Mouse (Mus musculus): ENCODE data around the gene Cyfip1. TPM values are rescaled to one million over a fixed set of nuclear protein-coding genes. Genes with fewer than 3 reads are reported as not detected.

Cyfip1 gene
- polyA plus RNA-seq, 1 experiment from 2014 or later: 102 TPM

DNA sequence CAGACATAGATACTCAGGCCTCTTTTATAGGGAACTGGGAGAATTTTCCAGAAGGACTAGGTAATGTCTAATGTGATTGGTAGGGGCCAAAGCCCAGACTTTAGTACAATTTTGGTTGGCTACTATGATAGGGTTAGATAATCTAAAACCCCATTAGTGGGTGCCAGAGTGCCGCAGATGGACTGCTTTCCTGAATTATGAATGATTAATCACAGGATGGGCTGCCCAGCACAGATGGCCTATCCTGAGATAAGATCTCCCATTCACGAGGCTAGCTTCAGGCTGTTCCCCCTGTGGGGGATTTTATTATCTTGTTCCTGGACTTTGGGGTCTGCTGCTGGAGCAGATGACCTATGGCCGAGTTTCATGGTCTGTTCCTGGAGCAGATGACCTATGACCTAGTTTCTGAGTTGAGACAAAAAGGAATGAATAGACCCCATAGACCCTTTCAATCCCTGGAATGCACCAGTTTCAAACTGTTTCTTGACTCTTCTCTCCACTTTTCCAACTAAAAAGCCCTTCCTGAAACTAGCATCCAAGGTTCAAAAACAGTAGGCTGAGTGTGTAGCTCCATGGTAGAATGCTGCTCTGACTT, 125.4 kb downstream of the Cyfip1 start:
- Histone ChIP-seq H3K9me3 (ENCODE audit: control insufficient read depth, low read length) (no peaks in the 10 kb centered on the region), H3K4me3 (ENCODE audit: low read depth, low read length) (no peak overlapping the region), H3K9ac (ENCODE audit: low read length) (no peak overlapping the region), H3K27me3 (replicated peaks; ENCODE audit: control insufficient read depth, insufficient read depth, low read length) (no peaks in the 10 kb centered on the region), H3K4me2 (ENCODE audit: low read length) (no peak overlapping the region), H3K4me1 (replicated peaks; ENCODE audit: control insufficient read depth, insufficient read depth, low read length) (peaks cover 3% of the 10 kb centered on the region; the same call in 1 of the 2 replicates), H3K27ac (ENCODE audit: low read depth) (no peak overlapping the region), H3K36me3 (ENCODE audit: control insufficient read depth, insufficient read depth, low read length) (no peaks in the 10 kb centered on the region)
- WGBS: 38% methylated on average over 3 of the region's 3 CpGs
- DNase-seq (ENCODE audit: low spot score): no peak
- no peak for ATAC-seq (replicated peaks; ENCODE audit: low FRiP score, low TSS enrichment, low read depth)

DNA sequence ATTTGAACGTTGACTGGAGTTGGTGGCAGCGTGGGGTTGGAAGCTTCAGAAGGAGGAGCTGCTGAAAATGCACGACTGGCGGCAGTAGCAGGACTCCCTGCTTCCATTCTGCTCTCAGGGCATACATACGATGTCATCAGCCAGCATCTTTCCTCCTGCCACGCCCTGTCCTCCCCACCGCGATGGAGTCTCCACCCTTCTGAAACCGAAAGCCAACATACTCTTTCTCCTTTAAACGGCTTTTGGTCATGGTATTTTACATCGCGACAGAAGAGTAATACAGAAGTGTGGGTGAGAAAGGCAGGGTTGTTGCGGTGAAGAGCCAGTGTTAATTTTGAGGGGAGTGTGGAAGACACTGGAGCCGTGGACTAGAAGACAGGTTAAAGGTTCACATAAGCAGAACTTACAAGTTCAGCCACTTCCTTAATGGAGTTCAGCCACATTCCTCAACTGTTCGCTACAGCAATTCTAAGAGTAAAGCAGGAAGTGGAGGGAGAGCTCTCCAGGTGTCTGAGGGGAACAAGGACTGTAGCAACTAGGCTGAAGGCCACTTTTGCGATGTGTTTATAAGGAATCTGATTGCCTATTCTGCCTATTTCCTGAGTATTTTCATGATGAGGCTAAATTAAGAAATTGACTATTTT, 126.8 kb downstream of the Cyfip1 start:
- H3K27ac ChIP-seq (ENCODE audit: low read depth): no peak overlapping the region
- peaks cover 3% of the 10 kb centered on the region; the same call in 1 of the 2 replicates for H3K4me1 ChIP-seq (replicated peaks; ENCODE audit: control insufficient read depth, insufficient read depth, low read length)
- WGBS: 31% methylated on average over 16 of the region's 16 CpGs
- peak; percentile 42; the same call in 1 of the 2 replicates for ATAC-seq (replicated peaks; ENCODE audit: low FRiP score, low TSS enrichment, low read depth)
- no peaks in the 10 kb centered on the region for H3K27me3 ChIP-seq (replicated peaks; ENCODE audit: control insufficient read depth, insufficient read depth, low read length)
- peak; percentile 58 for DNase-seq (ENCODE audit: low spot score)
- no peaks in the 10 kb centered on the region for H3K36me3 ChIP-seq (ENCODE audit: control insufficient read depth, insufficient read depth, low read length)
- H3K9ac ChIP-seq (ENCODE audit: low read length): no peak overlapping the region
- H3K4me2 ChIP-seq (ENCODE audit: low read length): peak overlapping the region; percentile 47
- H3K9me3 ChIP-seq (ENCODE audit: control insufficient read depth, low read length): no peaks in the 10 kb centered on the region
- peak overlapping the region; percentile 27 for H3K4me3 ChIP-seq (ENCODE audit: low read depth, low read length)

DNA sequence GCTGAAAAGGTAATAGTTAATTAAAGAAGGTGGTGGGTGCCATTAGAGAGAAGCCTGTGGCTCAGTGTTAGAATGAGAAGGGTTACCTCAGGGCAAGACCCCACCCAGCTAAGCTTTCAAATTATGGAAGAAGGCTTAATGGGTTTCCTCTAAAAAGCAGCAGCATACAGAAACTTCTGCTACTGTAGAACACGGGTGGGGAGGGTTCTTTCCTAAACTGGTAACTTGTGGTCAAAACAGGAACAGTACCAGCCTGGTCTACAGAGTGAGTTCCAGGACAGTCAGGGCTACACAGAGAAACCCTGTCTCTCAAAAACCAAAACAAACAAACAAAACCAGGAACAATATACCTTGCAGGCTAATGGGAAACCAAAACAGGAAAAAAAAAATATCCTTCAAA, 127.9 kb downstream of the Cyfip1 start:
- WGBS: 71% methylated on average over 1 of the region's 1 CpGs
- Histone ChIP-seq H3K4me3 (ENCODE audit: low read depth, low read length) (no peak overlapping the region), H3K36me3 (ENCODE audit: control insufficient read depth, insufficient read depth, low read length) (no peaks in the 10 kb centered on the region), H3K27me3 (replicated peaks; ENCODE audit: control insufficient read depth, insufficient read depth, low read length) (no peaks in the 10 kb centered on the region), H3K9me3 (ENCODE audit: control insufficient read depth, low read length) (0 out of 2 replicates have a peak, but pooled peaks cover 3% of the 10 kb centered on the region), H3K4me2 (ENCODE audit: low read length) (no peak overlapping the region), H3K27ac (ENCODE audit: low read depth) (no peak overlapping the region), H3K4me1 (replicated peaks; ENCODE audit: control insufficient read depth, insufficient read depth, low read length) (peaks cover 3% of the 10 kb centered on the region; the same call in 1 of the 2 replicates), H3K9ac (ENCODE audit: low read length) (no peak overlapping the region)
- ATAC-seq (replicated peaks; ENCODE audit: low FRiP score, low TSS enrichment, low read depth) (no peak), DNase-seq (ENCODE audit: low spot score) (no peak)

DNA sequence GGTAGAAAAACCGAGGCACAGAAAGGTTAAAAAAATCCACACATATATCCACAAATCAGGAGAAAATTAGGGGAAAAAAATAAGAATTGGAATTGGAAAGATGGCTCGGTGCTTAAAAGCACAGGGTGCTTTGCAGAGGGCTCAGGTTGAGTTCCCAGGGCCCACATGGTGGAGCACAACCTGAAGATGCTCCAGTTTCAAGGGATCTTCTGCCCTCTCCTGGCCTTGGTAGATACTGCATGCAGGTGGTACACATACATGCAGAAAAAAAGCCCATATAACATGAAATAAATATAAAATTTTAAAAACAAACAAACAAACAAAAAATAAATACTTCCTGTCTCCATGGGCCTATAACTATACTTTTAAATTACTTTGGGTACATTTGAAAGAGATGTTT, 132.9 kb downstream of the Cyfip1 start:
- DNase-seq (ENCODE audit: low spot score) (no peak), ATAC-seq (replicated peaks; ENCODE audit: low FRiP score, low TSS enrichment, low read depth) (no peak)
- H3K4me2 ChIP-seq (ENCODE audit: low read length): no peak overlapping the region
- H3K9me3 ChIP-seq (ENCODE audit: control insufficient read depth, low read length): 0 out of 2 replicates have a peak, but pooled peaks cover 4% of the 10 kb centered on the region
- 92% methylated on average over 2 of the region's 2 CpGs for WGBS
- H3K4me3 ChIP-seq (ENCODE audit: low read depth, low read length): no peak overlapping the region
- no peaks in the 10 kb centered on the region for H3K4me1 ChIP-seq (replicated peaks; ENCODE audit: control insufficient read depth, insufficient read depth, low read length)
- no peak overlapping the region for H3K9ac ChIP-seq (ENCODE audit: low read length)
- peaks cover 4% of the 10 kb centered on the region; the same call in 1 of the 2 replicates for H3K36me3 ChIP-seq (ENCODE audit: control insufficient read depth, insufficient read depth, low read length)
- no peak overlapping the region for H3K27ac ChIP-seq (ENCODE audit: low read depth)
- H3K27me3 ChIP-seq (replicated peaks; ENCODE audit: control insufficient read depth, insufficient read depth, low read length): no peaks in the 10 kb centered on the region

DNA sequence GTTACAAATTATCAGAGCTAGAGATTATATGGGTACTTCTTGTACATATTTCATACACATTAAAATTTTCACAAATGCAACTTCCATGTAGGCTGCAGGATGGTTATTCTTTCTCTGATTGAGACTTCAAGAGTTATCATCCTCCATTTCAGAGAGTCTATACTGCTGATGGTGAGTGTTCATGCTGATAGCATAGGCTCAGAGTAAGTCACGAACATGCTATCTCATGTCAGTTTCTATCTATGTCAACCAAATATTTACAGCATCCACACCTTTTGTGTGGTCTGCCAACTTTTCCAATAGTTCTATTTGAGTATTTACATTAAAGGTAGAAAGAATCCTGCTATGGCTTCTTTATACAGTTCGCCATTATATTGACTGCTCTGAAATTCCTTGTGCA, 140.0 kb downstream of the Cyfip1 start:
- H3K27ac ChIP-seq (ENCODE audit: low read depth): no peak overlapping the region
- no peak overlapping the region for H3K4me3 ChIP-seq (ENCODE audit: low read depth, low read length)
- H3K4me1 ChIP-seq (replicated peaks; ENCODE audit: control insufficient read depth, insufficient read depth, low read length): no peaks in the 10 kb centered on the region
- no peaks in the 10 kb centered on the region for H3K27me3 ChIP-seq (replicated peaks; ENCODE audit: control insufficient read depth, insufficient read depth, low read length)
- WGBS: 92% methylated on average over 2 of the region's 2 CpGs
- no peaks in the 10 kb centered on the region for H3K9me3 ChIP-seq (ENCODE audit: control insufficient read depth, low read length)
- no peak overlapping the region for H3K9ac ChIP-seq (ENCODE audit: low read length)
- DNase-seq (ENCODE audit: low spot score) (no peak), ATAC-seq (replicated peaks; ENCODE audit: low FRiP score, low TSS enrichment, low read depth) (no peak)
- peaks cover 10% of the 10 kb centered on the region; the same call in 1 of the 2 replicates for H3K36me3 ChIP-seq (ENCODE audit: control insufficient read depth, insufficient read depth, low read length)
- no peak overlapping the region for H3K4me2 ChIP-seq (ENCODE audit: low read length)

Other genes with a start within 250 kb of the Cyfip1 start
- 1.6 TPM in 2 replicates for gene Siglech, start 73.6 kb upstream of the Cyfip1 start, polyA plus RNA-seq (2014; fragmentation: Nextera tagmentation; extraction: Ambion mirVana)
- 28.2 and 31.5 TPM in 2 replicates for gene Tubgcp5, start 47.6 kb upstream of the Cyfip1 start, polyA plus RNA-seq (2014; fragmentation: Nextera tagmentation; extraction: Ambion mirVana)
- gene Nipa2, start 120.7 kb downstream of the Cyfip1 start, polyA plus RNA-seq (2014; fragmentation: Nextera tagmentation; extraction: Ambion mirVana): 52.3 and 54.5 TPM in 2 replicates
- gene Nipa1, start 178.2 kb downstream of the Cyfip1 start, polyA plus RNA-seq (2014; fragmentation: Nextera tagmentation; extraction: Ambion mirVana): 6.0 and 6.5 TPM in 2 replicates
- 25.3 and 25.4 TPM in 2 replicates for gene Herc2, start 208.5 kb downstream of the Cyfip1 start, polyA plus RNA-seq (2014; fragmentation: Nextera tagmentation; extraction: Ambion mirVana)

All from intestine, embryonic 14.5 days (tissue).